Mouse (Mus musculus) thymus, adult 2 months (tissue): ENCODE results near the gene Fam83e. TPM values are rescaled to one million over a fixed set of nuclear protein-coding genes. Genes with fewer than 3 reads are reported as not detected.

Experiments used
- DNase-seq: peaks from one replicate; pipeline ENCODE4 v3.0.0; 2021
- H3K27ac ChIP-seq: fragments of 200-500 bp; 2 replicates; pipeline ENCODE4 v1.5.1; 2012; ENCODE audit warnings: low read length, control low read depth; ENCODE audit not compliant: control insufficient read depth, insufficient read depth
- H3K27me3 ChIP-seq: fragments of 200-500 bp; 2 replicates; pipeline ENCODE4 v1.6.1; 2012; ENCODE audit warnings: mild to moderate bottlenecking, low read length, moderate library complexity, mixed read lengths; ENCODE audit not compliant: control insufficient read depth, insufficient read depth
- H3K36me3 ChIP-seq: fragments of 200-500 bp; 2 replicates; pipeline ENCODE4 v1.6.1; 2012; ENCODE audit warnings: mild to moderate bottlenecking, low read length, moderate library complexity; ENCODE audit not compliant: control insufficient read depth, insufficient read depth
- H3K4me1 ChIP-seq: fragments of 200-500 bp; replicated peaks from 2 replicates; pipeline ENCODE4 v1.6.1; 2012; ENCODE audit warnings: low read length; ENCODE audit not compliant: control insufficient read depth, insufficient read depth
- H3K4me3 ChIP-seq: fragments of 200-500 bp; 2 replicates; pipeline ENCODE4 v1.5.1; 2012; ENCODE audit warnings: mild to moderate bottlenecking, low read length, control low read depth, moderate library complexity; ENCODE audit not compliant: control insufficient read depth, insufficient read depth
- CTCF ChIP-seq: fragments of 200-500 bp; IDR thresholded peaks from 2 replicates; pipeline ENCODE4 v1.5.1; 2012; ENCODE audit warnings: mild to moderate bottlenecking, control low read depth, low read length, moderate library complexity, borderline replicate concordance; ENCODE audit not compliant: control insufficient read depth, poor library complexity, insufficient read depth; ENCODE audit errors: extremely low read depth
- POLR2A ChIP-seq: fragments of 200-500 bp; IDR thresholded peaks from 2 replicates; pipeline ENCODE4 v1.6.1; 2012; ENCODE audit warnings: mild to moderate bottlenecking, low read length, control low read depth, moderate library complexity; ENCODE audit not compliant: control insufficient read depth, poor library complexity, insufficient read depth; ENCODE audit errors: extremely low read depth
- WGBS: fragments of 180-500 bp; shearing (Covaris S2); methylation state at CpG from one replicate; pipeline ENCODE4 v1.1.7; 2018; 5-methylcytosine and 5-hydroxymethylcytosine counted together
- polyA plus RNA-seq: library from polyadenylated mRNA; depleted of rRNA; stranded (reverse); fragments of >200 nt; gene quantifications from 2 replicates; pipeline ENCODE4 v1.2.3, GENCODE M21; 2012

Fam83e gene
- polyA plus RNA-seq, 1 experiment = 1.7 TPM

- DNase-seq = no peak
- 58% methylated on average over 11 of the region's 11 CpGs for WGBS
- Histone ChIP-seq H3K27me3 (peaks cover 16% of the 10 kb centered on the region; the same call in 1 of the 2 replicates), H3K4me3 (no peak overlapping the region), H3K4me1 (peaks cover 29% of the 10 kb centered on the region), H3K36me3 (no peaks in the 10 kb centered on the region), H3K27ac (no peak overlapping the region)
- no peak for TF ChIP-seq CTCF
- TF ChIP-seq POLR2A = no peak
These were observed 19.9 kb upstream of the Fam83e start for GRCm38 (mm10) chr7:45701072-45701471.

- no peak for TF ChIP-seq POLR2A
- no peak for TF ChIP-seq CTCF
- Histone ChIP-seq H3K4me1 (peaks cover 34% of the 10 kb centered on the region), H3K4me3 (no peak overlapping the region), H3K27me3 (peaks cover 16% of the 10 kb centered on the region; the same call in 1 of the 2 replicates), H3K36me3 (no peaks in the 10 kb centered on the region), H3K27ac (no peak overlapping the region)
- 92% methylated on average over 11 of the region's 11 CpGs for WGBS
- no peak for DNase-seq
These were observed 19.4 kb upstream of the Fam83e start for GRCm38 (mm10) chr7:45701607-45702006.

- WGBS = 94% methylated on average over 11 of the region's 11 CpGs
- H3K36me3 ChIP-seq = no peaks in the 10 kb centered on the region
- no peak overlapping the region for H3K4me3 ChIP-seq
- H3K27ac ChIP-seq = no peak overlapping the region
- H3K4me1 ChIP-seq = peaks cover 38% of the 10 kb centered on the region
- no peak for DNase-seq
- no peak for TF ChIP-seq POLR2A
- no peak for TF ChIP-seq CTCF
- H3K27me3 ChIP-seq = peaks cover 16% of the 10 kb centered on the region; the same call in 1 of the 2 replicates
These were observed 18.7 kb upstream of the Fam83e start for GRCm38 (mm10) chr7:45702316-45702715.

- no peak for TF ChIP-seq CTCF
- TF ChIP-seq POLR2A = no peak
These were observed 18.0 kb upstream of the Fam83e start for GRCm38 (mm10) chr7:45702809-45703520.

GRCm38 (mm10) chr7:45703521-45704033 is 17.4 kb upstream of the Fam83e start:
- Histone ChIP-seq H3K36me3 (no peaks in the 10 kb centered on the region), H3K27me3 (peaks cover 16% of the 10 kb centered on the region; the same call in 1 of the 2 replicates), H3K27ac (no peak overlapping the region), H3K4me3 (no peak overlapping the region), H3K4me1 (peaks cover 49% of the 10 kb centered on the region)
- DNase-seq = no peak
- TF ChIP-seq POLR2A (no peak), CTCF (no peak)
- 63% methylated on average over 12 of the region's 12 CpGs for WGBS

More at GRCm38 (mm10) chr7:45702809-45703520, 18.0 kb upstream of the Fam83e start:
- H3K27ac ChIP-seq = no peak overlapping the region
- DNase-seq = no peak
- no peak overlapping the region for H3K4me3 ChIP-seq
- peaks cover 43% of the 10 kb centered on the region for H3K4me1 ChIP-seq
- 97% methylated on average over 17 of the region's 17 CpGs for WGBS
- H3K36me3 ChIP-seq = no peaks in the 10 kb centered on the region
- H3K27me3 ChIP-seq = peaks cover 16% of the 10 kb centered on the region; the same call in 1 of the 2 replicates

GRCm38 (mm10) chr7:45704046-45704559 is 16.9 kb upstream of the Fam83e start:
- Histone ChIP-seq H3K4me3 (peak overlapping the region; percentile 24), H3K36me3 (no peaks in the 10 kb centered on the region), H3K4me1 (peaks cover 53% of the 10 kb centered on the region), H3K27me3 (peaks cover 16% of the 10 kb centered on the region; the same call in 1 of the 2 replicates), H3K27ac (peak overlapping the region; percentile 55)
- under 1% methylated on average over 13 of the region's 13 CpGs for whole genome bisulfite sequencing
- peak; percentile 44 for DNase-seq
- TF ChIP-seq CTCF = no peak
